Mouse (Mus musculus) bone marrow macrophage, adult 2 months (primary cell): Measurements from ENCODE around the gene 2010300C02Rik.

ENCODE experiments used
- CTCF ChIP-seq: IDR thresholded peaks from 2 replicates; pipeline ENCODE4 v1.5.1; 2012; ENCODE audit warnings: low read depth, mild to moderate bottlenecking, low read length, moderate library complexity
- POLR2A ChIP-seq: IDR thresholded peaks from 2 replicates; pipeline ENCODE4 v1.6.1; 2012; ENCODE audit warnings: mild to moderate bottlenecking, low read depth, low read length, borderline replicate concordance

DNA sequence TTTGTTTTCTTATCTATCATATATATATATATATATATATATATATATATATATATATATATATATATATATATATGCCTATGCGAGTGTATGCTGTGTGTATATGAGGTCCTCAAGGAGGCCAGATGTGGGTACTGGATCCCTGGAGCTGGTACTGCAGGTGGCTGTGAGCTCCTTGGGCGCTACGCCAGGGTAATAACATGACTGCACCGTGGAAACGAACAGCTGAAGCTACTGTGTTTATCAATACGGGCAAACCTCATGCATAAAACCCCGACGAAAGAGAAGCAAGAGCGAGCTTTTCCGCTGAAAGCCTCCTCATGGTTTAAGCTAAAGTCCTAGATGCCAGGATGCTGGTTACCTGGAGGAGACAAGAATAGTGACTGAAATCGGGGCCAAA, 22.2 kb upstream of the 2010300C02Rik start:
- TF ChIP-seq CTCF: no peak
- no peak for TF ChIP-seq POLR2A
